Mouse (Mus musculus) heart, adult 2 months (tissue): ENCODE measurements around the gene Pkm. TPM values are rescaled to one million over a fixed set of nuclear protein-coding genes. Genes with fewer than 3 reads are reported as not detected.

Experiments used
- DNase-seq, 2 experiments: peaks; one replicate each; pipeline ENCODE4 v3.0.0; 2021
- H3K27ac ChIP-seq: fragments of 200-600 bp; 2 replicates; pipeline ENCODE4 v1.8.1; 2022
- H3K27me3 ChIP-seq: fragments of 200-500 bp; 2 replicates; pipeline ENCODE4 v1.6.1; 2012; ENCODE audit warnings: mild to moderate bottlenecking, low read length, inconsistent platforms, mixed read lengths; ENCODE audit not compliant: control insufficient read depth, insufficient read depth
- H3K36me3 ChIP-seq: fragments of 200-500 bp; 2 replicates; pipeline ENCODE4 v1.6.1; 2012; ENCODE audit warnings: low read length, inconsistent platforms; ENCODE audit not compliant: control insufficient read depth, insufficient read depth
- H3K4me1 ChIP-seq: fragments of 200-500 bp; 2 replicates; pipeline ENCODE4 v1.6.1; 2011; ENCODE audit warnings: low read length; ENCODE audit not compliant: control insufficient read depth, insufficient read depth
- H3K4me3 ChIP-seq: fragments of 200-600 bp; 2 replicates; pipeline ENCODE4 v1.8.1; 2022
- H3K79me2 ChIP-seq: fragments of 200-500 bp; replicated peaks from 2 replicates; pipeline ENCODE4 v1.6.1; 2012; ENCODE audit warnings: mild to moderate bottlenecking, inconsistent platforms, low read length, moderate library complexity, mixed read lengths; ENCODE audit not compliant: control insufficient read depth, insufficient read depth
- H3K9ac ChIP-seq: fragments of 200-500 bp; 2 replicates; pipeline ENCODE4 v1.6.1; 2012; ENCODE audit warnings: low read depth, mild to moderate bottlenecking, control low read depth, inconsistent platforms, low read length, mixed read lengths
- CTCF ChIP-seq: fragments of 200-600 bp; IDR thresholded peaks from 2 replicates; pipeline ENCODE4 v1.8.1; 2022; ENCODE audit warnings: antibody characterized with exemption, mild to moderate bottlenecking, moderate library complexity
- EP300 ChIP-seq: fragments of 200-500 bp; IDR thresholded peaks from 2 replicates; pipeline ENCODE4 v1.6.1; 2011; ENCODE audit warnings: low read depth, low read length, control low read depth; ENCODE audit not compliant: insufficient read depth
- POLR2A ChIP-seq: fragments of 200-500 bp; IDR thresholded peaks from 2 replicates; pipeline ENCODE4 v1.6.1; 2011; ENCODE audit warnings: mild to moderate bottlenecking, low read depth, low read length, control low read depth; ENCODE audit not compliant: insufficient read depth
- WGBS: fragments of 180-500 bp; shearing (Covaris S2); methylation state at CpG from one replicate; pipeline ENCODE4 v1.1.7; 2018; 5-methylcytosine and 5-hydroxymethylcytosine counted together
- intact Hi-C: fragments of 180-260 bp; cut with DNase I; formaldehyde crosslinking; loops from one replicate; pipeline ENCODE4 v1.15.1; 2025
- polyA plus RNA-seq: library from polyadenylated mRNA; depleted of rRNA; stranded (reverse); fragments of >200 nt; gene quantifications from 2 replicates; pipeline ENCODE4 v1.2.3, GENCODE M21; 2012
- total RNA-seq, 2 experiments: library from RNA; stranded (reverse); gene quantifications; 2 replicates each; pipeline ENCODE4 v1.2.3; 2021

The Pkm gene
- total and polyA plus RNA-seq, 3 experiments, result 1,073 to 1,773 (median 1,081) TPM

GRCm38 (mm10) chr9:59675598-59675997, 19.4 kb downstream of the Pkm start:
- intact Hi-C loops, result loop anchor here (5.0 kb wide), 1 partner anchor 108 kb away; no protein-coding TSS in a partner anchor
- Histone ChIP-seq H3K4me1 (peaks cover 6% of the 10 kb centered on the region), H3K4me3 (no peak overlapping the region), H3K79me2 (no peaks in the 10 kb centered on the region), H3K27ac (no peak overlapping the region), H3K36me3 (peaks cover 12% of the 10 kb centered on the region), H3K9ac (no peak overlapping the region), H3K27me3 (no peaks in the 10 kb centered on the region; the same call in 1 of the 2 replicates)
- peak in 1 of 2 experiments; percentile 57 for DNase-seq
- 71% methylated on average over 14 of the region's 14 CpGs for WGBS
- TF ChIP-seq CTCF, result peak; percentile 44
- no peak for TF ChIP-seq EP300

GRCm38 (mm10) chr9:59678313-59678712, 22.1 kb downstream of the Pkm start:
- intact Hi-C loops, result loop anchor here (1.0 to 5.0 kb wide), 2 partner anchors 22 to 111 kb away; partner anchors contain the start of gene Pkm
- Histone ChIP-seq H3K36me3 (peaks cover 5% of the 10 kb centered on the region), H3K9ac (no peak overlapping the region)

GRCm38 (mm10) chr9:59679678-59680533, 23.7 kb downstream of the Pkm start, which contains the start of gene Gramd2:
Gene Gramd2 (plus strand): TSS chr9:59680144.
- Histone ChIP-seq H3K27me3 (no peaks in the 10 kb centered on the region; the same call in 1 of the 2 replicates), H3K27ac (no peak within 1 kb of the TSS), H3K79me2 (no peaks in the 10 kb centered on the region), H3K4me3 (peak within 1 kb of the TSS; percentile 34), H3K4me1 (no peaks in the 10 kb centered on the region), H3K9ac (peak within 1 kb of the TSS; percentile 38), H3K36me3 (peaks cover 3% of the 10 kb centered on the region)
- DNase-seq, result peak; percentile 74 to 76
- no peak for TF ChIP-seq POLR2A
- WGBS, result 5% methylated on average over 47 of the region's 47 CpGs
- intact Hi-C loops, result loop anchor here (5.0 kb wide), 1 partner anchor 113 kb away; no protein-coding TSS in a partner anchor

More at GRCm38 (mm10) chr9:59678313-59678712, 22.1 kb downstream of the Pkm start:
- Histone ChIP-seq H3K79me2 (no peaks in the 10 kb centered on the region), H3K4me1 (peaks cover 1% of the 10 kb centered on the region), H3K27ac (no peak overlapping the region), H3K27me3 (no peaks in the 10 kb centered on the region; the same call in 1 of the 2 replicates), H3K4me3 (no peak overlapping the region)
- DNase-seq, result no peak
- 0 out of 2 replicates have a peak, but pooled peaks have one; percentile 66 for TF ChIP-seq EP300
- TF ChIP-seq CTCF, result peak; percentile 85
- no peak for TF ChIP-seq POLR2A
- 4% methylated on average over 1 of the region's 1 CpGs for WGBS

- Histone ChIP-seq H3K36me3 (peaks cover 3% of the 10 kb centered on the region), H3K4me3 (no peak overlapping the region; the same call in 1 of the 2 replicates), H3K79me2 (no peaks in the 10 kb centered on the region), H3K9ac (no peak overlapping the region), H3K27me3 (no peaks in the 10 kb centered on the region; the same call in 1 of the 2 replicates), H3K27ac (no peak overlapping the region), H3K4me1 (no peaks in the 10 kb centered on the region)
- intact Hi-C loops, result no loop called here
- TF ChIP-seq POLR2A (no peak), CTCF (no peak), EP300 (no peak)
- DNase-seq, result no peak
- WGBS, result 36% methylated on average over 16 of the region's 16 CpGs
Measured at GRCm38 (mm10) chr9:59680534-59680875, 24.3 kb downstream of the Pkm start.

GRCm38 (mm10) chr9:59684020-59684419, 27.9 kb downstream of the Pkm start:
- no peaks in the 10 kb centered on the region for H3K79me2 ChIP-seq
- intact Hi-C loops, result no loop called here
- no peak for TF ChIP-seq EP300
- no peak for TF ChIP-seq POLR2A
- TF ChIP-seq CTCF, result no peak
- H3K9ac ChIP-seq, result no peak overlapping the region
- H3K27me3 ChIP-seq, result no peaks in the 10 kb centered on the region; the same call in 1 of the 2 replicates
- H3K4me1 ChIP-seq, result no peaks in the 10 kb centered on the region
- no peaks in the 10 kb centered on the region for H3K36me3 ChIP-seq
- WGBS, result 57% methylated on average over 2 of the region's 2 CpGs
- no peak overlapping the region for H3K4me3 ChIP-seq
- DNase-seq, result no peak
- H3K27ac ChIP-seq, result no peak overlapping the region
